In the genomic region with DNA sequence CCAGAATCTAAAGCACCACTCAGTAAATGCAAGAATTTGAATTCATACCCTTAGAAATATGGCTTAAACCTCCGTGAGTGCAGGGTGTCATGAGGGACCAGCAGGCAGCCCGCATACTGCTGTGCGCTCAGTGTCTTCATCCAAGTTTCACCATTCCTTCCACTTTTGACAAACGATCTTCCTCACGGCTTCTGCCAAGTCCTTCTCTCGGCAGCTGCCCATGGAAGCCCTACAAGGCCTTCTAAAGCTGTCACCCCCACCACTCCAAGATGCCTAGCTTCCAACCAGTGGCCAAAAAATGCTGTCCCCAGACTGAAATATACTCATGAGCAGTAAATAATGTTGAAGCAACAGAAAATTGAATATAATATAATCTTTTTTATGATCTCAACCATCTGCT, we compare ENCODE assay signal across 16 mouse cellular contexts.
DNase-seq lines count a peak whose midpoint lies in the region; ATAC-seq lines count a peak whose summit lies in the region.
"Had no signal": no experiment of that assay in that cellular context is flagged by ENCODE, and none has a peak within 500 bp of the region (broad histone marks: within the 10 kb centered on the region; RNA-seq: fewer than 3 reads in every experiment).

No protein-coding gene starts in this region.

- no peak overlapping the region for H3K27ac ChIP-seq in kidney, embryonic 16.5 days (ENCODE audit: low read length)
- H3K27ac ChIP-seq: forebrain, embryonic 12.5 days had no signal

- no peaks in the 10 kb centered on the region for H3K36me3 ChIP-seq in kidney, embryonic 16.5 days (ENCODE audit: insufficient read depth, low read length)
- H3K36me3 ChIP-seq: forebrain, embryonic 12.5 days had no signal

- H3K27me3 ChIP-seq in kidney, embryonic 16.5 days (ENCODE audit: insufficient read depth, low read length) = no peaks in the 10 kb centered on the region
- H3K27me3 ChIP-seq: forebrain, embryonic 12.5 days; megakaryocyte, embryonic 14.5 days; Patski had no signal

- no peak overlapping the region for H3K9ac ChIP-seq in kidney, embryonic 16.5 days (replicated peaks; ENCODE audit: low read length)
- H3K9ac ChIP-seq: forebrain, embryonic 12.5 days had no signal

- WGBS in kidney, embryonic 16.5 days = 67% methylated on average over 6 of the region's 6 CpGs

- no peak overlapping the region for H3K4me3 ChIP-seq in kidney, embryonic 16.5 days (ENCODE audit: low read length)
- H3K4me3 ChIP-seq: forebrain, embryonic 12.5 days; megakaryocyte, embryonic 14.5 days; myocyte had no signal

- H3K4me1 ChIP-seq in kidney, embryonic 16.5 days (ENCODE audit: insufficient read depth, low read length) = no peaks in the 10 kb centered on the region
- H3K4me1 ChIP-seq: megakaryocyte, embryonic 14.5 days had no signal

- H3K9me3 ChIP-seq in kidney, embryonic 16.5 days (ENCODE audit: low read length) = no peaks in the 10 kb centered on the region
- H3K9me3 ChIP-seq: forebrain, embryonic 12.5 days; megakaryocyte, embryonic 14.5 days had no signal

- DNase-seq in cerebellum, adult 11 months = peak; percentile 16
- no peak for DNase-seq in cerebellum, postnatal 4 days (ENCODE audit: low spot score in 2 of 2)
- peak; percentile 14 for DNase-seq in kidney, postnatal 14 days
- peak; percentile 42 to 53 for DNase-seq in right cerebral cortex, postnatal 10 days (ENCODE audit: low spot score in 2 of 2)
- DNase-seq in right cerebral cortex, postnatal 36 days (ENCODE audit: low spot score in 2 of 2) = no peak
- no peak for DNase-seq in thymus, postnatal 0 days (ENCODE audit: low spot score)
- DNase-seq in adrenal gland, adult 2 months = no peak
- DNase-seq: adrenal gland, adult 8-10 months; heart, adult 18-20 months; heart, postnatal 36 days had no signal

- no peak overlapping the region for H3K4me2 ChIP-seq in kidney, embryonic 16.5 days (replicated peaks; ENCODE audit: low read depth, low read length)
- H3K4me2 ChIP-seq: forebrain, embryonic 12.5 days had no signal

- ATAC-seq in kidney, embryonic 16.5 days (ENCODE audit: low FRiP score, low TSS enrichment) = no peak
- ATAC-seq: inflammation-experienced regulatory T-cells, adult 6 months; Patski had no signal

Comparison
In these comparisons a context has a peak if more than half of its experiments do, and no peak if none do; other contexts are left out.
1. DNase-seq: peak in cerebellum, adult 11 months (single experiment), kidney, postnatal 14 days (single experiment) and right cerebral cortex, postnatal 10 days (2 of 2); none in cerebellum, postnatal 4 days (0 of 2), right cerebral cortex, postnatal 36 days (0 of 2), thymus, postnatal 0 days (single experiment) and adrenal gland, adult 2 months (single experiment).